Mouse (Mus musculus): ENCODE results near the gene Pmp22.

- TF ChIP-seq CTCF (IDR thresholded peaks at IDR 0.05; ENCODE audit: extremely low read depth, insufficient read depth, insufficient read length, insufficient replicate concordance) (no peak), POLR2A (IDR thresholded peaks at IDR 0.05; ENCODE audit: low read depth, low read length) (no peak)
Measured at GRCm38 (mm10) chr11:63167826-63168225, 39.0 kb downstream of the Pmp22 start.
